Mouse (Mus musculus) forebrain, embryonic 14.5 days (tissue): ENCODE measurements around the gene Hip1. TPM values are rescaled to one million over a fixed set of nuclear protein-coding genes. Genes with fewer than 3 reads are reported as not detected.

ENCODE experiments used
- ATAC-seq: fragments of 200-750 bp; cut with Nextera tagmentation; 2 replicates; pipeline ENCODE4 v1.8.0; 2017; ENCODE audit warnings: mild to moderate bottlenecking, moderate library complexity
- DNase-seq: peaks from one replicate; pipeline ENCODE4 v3.0.0-alpha.2; 2015; ENCODE audit warnings: low spot score
- H3K27ac ChIP-seq: fragments of 300-500 bp; sonication (generic); 2 replicates; pipeline ENCODE4 v1.5.1; 2014; ENCODE audit warnings: low read depth, mild to moderate bottlenecking, control low read depth, low read length, moderate library complexity
- H3K27me3 ChIP-seq: fragments of 300-500 bp; sonication (generic); replicated peaks from 2 replicates; pipeline ENCODE4 v1.6.1; 2014; ENCODE audit warnings: low read length, control low read depth, mixed read lengths; ENCODE audit not compliant: control insufficient read depth, insufficient read depth
- H3K36me3 ChIP-seq: fragments of 300-500 bp; sonication (generic); 2 replicates; pipeline ENCODE4 v1.6.1; 2014; ENCODE audit warnings: low read length, control low read depth; ENCODE audit not compliant: control insufficient read depth, insufficient read depth
- H3K4me1 ChIP-seq: fragments of 300-500 bp; sonication (generic); 2 replicates; pipeline ENCODE4 v1.6.1; 2014; ENCODE audit warnings: antibody characterized with exemption, low read length, control low read depth; ENCODE audit not compliant: control insufficient read depth, insufficient read depth
- H3K4me2 ChIP-seq: fragments of 300-500 bp; sonication (generic); 2 replicates; pipeline ENCODE4 v1.6.1; 2014; ENCODE audit warnings: mild to moderate bottlenecking, control low read depth, low read length
- H3K4me3 ChIP-seq: fragments of 300-500 bp; sonication (generic); 2 replicates; pipeline ENCODE4 v1.5.1; 2014; ENCODE audit warnings: low read depth, low read length, control low read depth
- H3K9ac ChIP-seq: fragments of 300-500 bp; sonication (generic); 2 replicates; pipeline ENCODE4 v1.6.1; 2014; ENCODE audit warnings: mild to moderate bottlenecking, low read length, control low read depth, moderate library complexity
- H3K9me3 ChIP-seq: fragments of 300-500 bp; sonication (generic); replicated peaks from 2 replicates; pipeline ENCODE4 v1.6.1; 2016; ENCODE audit warnings: low read length, control low read depth, mixed read lengths; ENCODE audit not compliant: control insufficient read depth
- WGBS: fragments of 180-500 bp; shearing (Covaris S2); extraction: QIAGEN DNeasy Blood & Tissue Kit; methylation state at CpG from one replicate; pipeline ENCODE4 v1.1.7; 2014; 5-methylcytosine and 5-hydroxymethylcytosine counted together
- polyA plus RNA-seq: library from polyadenylated mRNA; unstranded; fragments of >200 nt; fragmentation: Nextera tagmentation; extraction: Ambion mirVana; gene quantifications from 2 replicates; pipeline ENCODE4 v1.2.1, GENCODE M21; 2014

The Hip1 gene
- polyA plus RNA-seq, 1 experiment from 2014 or later: 24.6 TPM

DNA sequence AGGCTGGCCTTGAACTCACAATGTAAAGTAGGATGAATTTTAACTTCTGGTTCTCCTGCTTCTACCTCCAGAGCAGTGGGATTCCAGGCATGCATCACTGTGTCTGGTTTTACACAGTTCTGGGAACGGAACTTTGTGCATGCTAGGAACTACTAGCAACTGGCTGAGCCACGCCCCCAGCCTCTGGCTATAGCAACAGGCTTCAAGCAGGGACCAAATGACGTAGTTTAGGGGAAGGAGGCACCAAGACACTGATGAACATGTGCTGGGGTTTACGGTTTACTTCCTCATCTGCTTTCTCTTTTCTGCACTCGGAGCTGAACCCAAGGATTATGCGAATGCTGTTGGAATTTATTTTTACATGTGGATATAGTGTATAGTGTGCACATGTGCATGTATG, 72.5 kb downstream of the Hip1 start:
- H3K4me3 ChIP-seq: no peak overlapping the region
- no peak overlapping the region for H3K9ac ChIP-seq
- DNase-seq (no peak), ATAC-seq (no peak)
- H3K9me3 ChIP-seq: no peaks in the 10 kb centered on the region
- H3K27ac ChIP-seq: no peak overlapping the region
- H3K4me2 ChIP-seq: no peak overlapping the region
- no peaks in the 10 kb centered on the region for H3K27me3 ChIP-seq
- H3K4me1 ChIP-seq: no peaks in the 10 kb centered on the region
- 88% methylated on average over 6 of the region's 6 CpGs for WGBS
- no peaks in the 10 kb centered on the region for H3K36me3 ChIP-seq

DNA sequence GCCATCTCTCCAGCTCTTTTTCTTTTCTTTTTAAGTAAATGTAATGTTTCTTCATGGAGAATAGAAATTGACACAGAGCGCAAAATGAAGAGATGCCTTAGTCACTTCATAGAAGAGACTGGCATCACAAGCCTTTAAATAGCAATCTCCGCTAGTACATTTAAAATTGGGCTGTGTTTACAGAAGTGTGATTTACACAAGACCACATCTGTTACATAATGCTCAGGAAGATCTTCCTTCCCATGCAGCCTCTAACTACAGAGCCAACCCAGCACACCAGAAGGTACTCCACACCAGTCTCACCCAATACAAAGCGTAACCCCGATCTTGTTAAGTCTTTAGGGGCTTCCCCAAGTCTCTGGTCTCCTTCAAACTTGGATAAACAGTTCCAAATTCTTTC, 73.2 kb downstream of the Hip1 start:
- Histone ChIP-seq H3K4me2 (no peak overlapping the region), H3K27ac (no peak overlapping the region), H3K4me3 (no peak overlapping the region), H3K4me1 (no peaks in the 10 kb centered on the region), H3K36me3 (no peaks in the 10 kb centered on the region), H3K27me3 (no peaks in the 10 kb centered on the region), H3K9me3 (no peaks in the 10 kb centered on the region), H3K9ac (no peak overlapping the region)
- DNase-seq (no peak), ATAC-seq (no peak)
- WGBS: over 99% methylated on average over 4 of the region's 4 CpGs

DNA sequence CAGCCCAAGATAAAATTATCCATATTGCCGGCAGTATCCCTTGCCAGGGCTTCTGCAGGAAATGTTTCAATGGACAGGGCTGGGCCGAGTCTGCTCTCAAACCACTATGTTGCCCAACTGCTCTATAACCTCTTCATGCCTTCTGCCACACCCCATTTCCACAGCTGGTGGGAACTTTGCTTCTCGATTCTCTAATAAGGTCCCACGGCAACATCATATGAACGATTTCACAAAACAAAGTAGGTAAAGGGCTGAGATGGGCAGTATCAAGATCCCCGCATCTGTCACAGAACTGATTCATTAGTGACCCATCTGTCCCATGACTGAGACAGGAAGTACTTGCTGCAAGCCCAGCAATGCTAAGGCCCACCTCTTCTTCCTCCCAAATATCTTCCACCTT, 76.6 kb downstream of the Hip1 start:
- Histone ChIP-seq H3K4me2 (no peak overlapping the region), H3K27me3 (no peaks in the 10 kb centered on the region), H3K4me1 (peaks cover 3% of the 10 kb centered on the region; the same call in 1 of the 2 replicates), H3K9ac (no peak overlapping the region), H3K27ac (no peak overlapping the region), H3K4me3 (no peak overlapping the region), H3K36me3 (no peaks in the 10 kb centered on the region), H3K9me3 (no peaks in the 10 kb centered on the region)
- ATAC-seq (no peak), DNase-seq (no peak)
- WGBS: 97% methylated on average over 6 of the region's 6 CpGs

DNA sequence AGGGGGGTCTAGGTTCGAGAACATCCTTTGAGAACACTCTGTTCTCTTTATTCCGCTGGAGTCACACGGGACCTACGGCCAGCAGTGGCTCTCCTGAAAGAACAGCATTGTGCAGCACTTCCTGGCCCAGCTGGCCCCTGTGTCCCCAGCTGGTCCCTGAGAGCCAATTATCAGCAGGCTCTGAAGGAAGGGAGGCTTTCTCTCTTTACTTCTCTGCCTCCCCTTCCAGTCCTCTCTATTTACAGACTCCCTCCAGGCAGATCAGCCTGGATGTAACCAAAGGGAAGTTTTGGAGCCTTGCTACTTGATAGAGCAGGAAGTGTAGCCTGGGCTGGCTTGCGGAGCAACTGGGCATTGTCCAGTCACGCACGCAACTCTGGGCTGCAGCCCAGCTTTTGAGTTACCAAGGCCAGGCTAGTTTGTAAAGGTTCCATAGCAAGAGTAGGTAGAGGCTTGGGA, 79.1 kb downstream of the Hip1 start:
- Histone ChIP-seq H3K36me3 (no peaks in the 10 kb centered on the region), H3K27me3 (no peaks in the 10 kb centered on the region), H3K4me2 (no peak overlapping the region), H3K4me1 (peaks cover 3% of the 10 kb centered on the region; the same call in 1 of the 2 replicates), H3K9ac (peak overlapping the region; percentile 2; the same call in 1 of the 2 replicates), H3K27ac (peak overlapping the region; percentile 62; the same call in 1 of the 2 replicates), H3K4me3 (no peak overlapping the region), H3K9me3 (no peaks in the 10 kb centered on the region)
- ATAC-seq: no peak
- WGBS: 56% methylated on average over 7 of the region's 7 CpGs
- peak; percentile 42 for DNase-seq

DNA sequence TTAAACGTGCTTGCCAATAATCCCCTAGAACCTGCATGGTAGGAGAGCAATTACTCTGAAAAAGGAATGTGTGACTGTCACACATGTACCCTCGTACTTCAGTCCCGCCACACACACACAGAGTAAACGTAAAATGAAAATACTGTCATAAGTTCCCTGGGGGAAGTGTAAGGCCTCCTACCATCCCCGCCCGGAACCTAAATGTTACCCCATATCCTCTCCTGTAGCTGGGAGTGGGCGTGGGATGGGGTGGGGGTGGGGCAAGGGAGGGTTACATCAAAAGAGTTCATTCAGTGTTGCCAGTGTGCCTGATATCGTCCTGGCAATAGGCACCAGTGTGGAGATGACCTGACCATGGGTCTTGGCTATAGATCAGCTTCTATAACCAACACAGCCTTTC, 81.5 kb downstream of the Hip1 start:
- Histone ChIP-seq H3K27me3 (no peaks in the 10 kb centered on the region), H3K4me1 (peaks cover 7% of the 10 kb centered on the region), H3K9ac (no peak overlapping the region), H3K36me3 (0 out of 2 replicates have a peak, but pooled peaks cover 3% of the 10 kb centered on the region), H3K4me2 (no peak overlapping the region), H3K27ac (no peak overlapping the region), H3K4me3 (no peak overlapping the region), H3K9me3 (no peaks in the 10 kb centered on the region)
- DNase-seq (no peak), ATAC-seq (no peak)
- 87% methylated on average over 8 of the region's 8 CpGs for WGBS

DNA sequence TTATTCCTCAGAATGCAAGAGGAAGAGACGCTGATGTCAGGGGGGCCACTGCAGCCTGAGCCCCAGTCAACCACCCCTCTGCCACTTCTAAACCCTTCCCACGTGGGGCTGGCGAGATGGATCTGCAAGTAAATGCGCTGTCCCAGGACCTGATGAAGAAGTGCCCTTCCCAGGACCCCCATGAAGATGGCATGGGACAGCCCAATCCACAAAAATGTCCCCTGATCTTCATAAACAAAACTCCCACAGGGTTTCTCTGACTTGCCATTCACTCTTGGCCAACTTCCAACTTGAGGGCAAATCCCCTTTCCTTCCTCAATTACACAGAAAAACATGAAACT, 84.1 kb downstream of the Hip1 start:
- Histone ChIP-seq H3K36me3 (peaks cover 11% of the 10 kb centered on the region; the same call in 1 of the 2 replicates), H3K9me3 (no peaks in the 10 kb centered on the region), H3K27ac (peak overlapping the region; percentile 35; the same call in 1 of the 2 replicates), H3K9ac (no peak overlapping the region), H3K4me1 (peaks cover 4% of the 10 kb centered on the region; the same call in 1 of the 2 replicates), H3K4me2 (no peak overlapping the region), H3K27me3 (no peaks in the 10 kb centered on the region), H3K4me3 (no peak overlapping the region)
- 46% methylated on average over 4 of the region's 4 CpGs for WGBS
- ATAC-seq (no peak), DNase-seq (peak; percentile 28)

DNA sequence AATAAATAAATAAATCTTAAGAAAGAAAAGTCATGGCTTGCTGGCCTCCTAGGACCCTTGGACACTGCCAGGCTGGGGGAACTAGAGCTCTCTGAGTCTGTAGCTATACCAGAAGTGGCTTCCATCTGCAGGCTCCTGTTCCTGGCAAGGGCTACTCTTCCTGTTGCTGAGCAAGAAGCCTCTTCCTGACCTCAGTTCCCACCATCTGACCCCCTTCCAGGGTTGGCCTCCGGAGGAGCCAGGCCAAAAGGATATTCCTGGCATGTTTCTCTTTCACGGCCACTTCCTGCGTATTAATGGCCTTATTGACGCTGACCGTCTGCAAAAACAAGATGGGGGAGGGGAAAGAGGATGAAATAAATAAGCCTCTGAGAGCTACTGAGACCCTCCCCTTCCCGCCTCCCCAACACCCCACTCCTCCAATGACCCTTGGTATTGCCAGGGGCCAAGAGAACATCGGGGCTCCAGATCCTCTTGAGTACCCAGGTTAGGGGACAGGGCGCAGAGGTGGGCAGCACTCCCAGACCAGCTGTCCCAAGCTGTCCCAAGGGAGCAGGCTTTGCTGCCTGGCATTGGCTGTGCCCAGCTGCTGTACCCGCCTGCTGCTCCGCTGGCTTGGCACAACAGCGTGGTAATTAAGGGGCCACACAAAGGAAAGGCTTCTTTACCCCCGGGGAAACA, 84.6 kb downstream of the Hip1 start:
- DNase-seq: peak; percentile 67
- H3K9ac ChIP-seq: no peak overlapping the region
- no peaks in the 10 kb centered on the region for H3K27me3 ChIP-seq
- peaks cover 11% of the 10 kb centered on the region; the same call in 1 of the 2 replicates for H3K36me3 ChIP-seq
- no peak overlapping the region for H3K4me3 ChIP-seq
- peaks cover 4% of the 10 kb centered on the region; the same call in 1 of the 2 replicates for H3K4me1 ChIP-seq
- H3K9me3 ChIP-seq: no peaks in the 10 kb centered on the region
- WGBS: 64% methylated on average over 12 of the region's 12 CpGs
- H3K27ac ChIP-seq: peak overlapping the region; percentile 35; the same call in 1 of the 2 replicates
- no peak overlapping the region for H3K4me2 ChIP-seq
- peak; percentile 55; the same call in 1 of the 2 replicates for ATAC-seq

DNA sequence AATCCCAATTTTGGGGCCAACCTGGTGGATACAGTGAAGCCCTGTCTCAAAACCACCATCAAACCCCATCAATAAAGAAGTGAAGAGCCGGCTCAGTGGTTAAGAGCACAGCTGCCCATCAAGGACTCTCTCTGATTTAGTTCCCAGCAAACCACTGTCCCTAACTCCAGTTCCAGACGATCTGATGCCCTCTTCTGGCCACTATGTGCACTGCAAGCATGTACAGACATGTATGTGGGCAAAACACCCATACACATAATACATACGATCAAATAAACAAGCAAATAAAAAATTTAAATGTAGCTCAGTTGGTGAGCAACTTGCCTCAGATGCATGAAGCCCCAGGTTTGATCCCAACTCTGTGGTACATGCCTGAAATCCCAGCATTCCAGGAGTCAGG, 85.4 kb downstream of the Hip1 start:
- ATAC-seq (no peak), DNase-seq (no peak)
- Histone ChIP-seq H3K9me3 (0 out of 2 replicates have a peak, but pooled peaks cover 2% of the 10 kb centered on the region), H3K27me3 (no peaks in the 10 kb centered on the region), H3K4me3 (no peak overlapping the region), H3K36me3 (peaks cover 16% of the 10 kb centered on the region; the same call in 1 of the 2 replicates), H3K4me1 (peaks cover 4% of the 10 kb centered on the region; the same call in 1 of the 2 replicates), H3K27ac (no peak overlapping the region), H3K9ac (no peak overlapping the region), H3K4me2 (no peak overlapping the region)
- WGBS: 69% methylated on average over 3 of the region's 3 CpGs

DNA sequence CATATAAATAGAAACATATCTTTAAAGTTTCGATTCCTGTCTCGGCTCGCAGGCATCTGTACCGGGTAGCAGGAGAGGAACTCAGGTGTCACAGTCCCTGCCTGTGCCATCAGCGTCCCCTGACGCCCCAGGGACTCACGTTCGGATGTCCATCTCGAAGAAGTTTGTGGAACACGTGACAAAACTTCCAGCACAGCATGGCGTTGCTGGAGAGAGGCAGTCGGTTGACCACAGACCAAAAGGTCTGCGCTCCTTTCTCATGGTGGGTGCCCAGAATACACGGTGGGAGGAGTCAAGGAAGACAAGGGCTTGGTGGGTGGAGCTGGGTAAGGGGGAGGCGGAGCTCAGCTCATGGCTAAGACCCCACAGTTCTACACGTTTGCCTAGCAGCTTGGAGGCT, 87.0 kb downstream of the Hip1 start:
- no peak overlapping the region for H3K4me3 ChIP-seq
- ATAC-seq (no peak), DNase-seq (no peak)
- H3K36me3 ChIP-seq: peaks cover 22% of the 10 kb centered on the region; the same call in 1 of the 2 replicates
- H3K9me3 ChIP-seq: 0 out of 2 replicates have a peak, but pooled peaks cover 5% of the 10 kb centered on the region
- H3K9ac ChIP-seq: no peak overlapping the region
- H3K4me1 ChIP-seq: peaks cover 4% of the 10 kb centered on the region; the same call in 1 of the 2 replicates
- H3K27ac ChIP-seq: no peak overlapping the region
- H3K27me3 ChIP-seq: no peaks in the 10 kb centered on the region
- H3K4me2 ChIP-seq: no peak overlapping the region
- WGBS: 90% methylated on average over 16 of the region's 16 CpGs
